Mouse (Mus musculus) activated CD4-positive, CD25-positive, alpha-beta regulatory T cell (primary cell): ENCODE measurements around the gene Plcb3. TPM values are rescaled to one million over a fixed set of nuclear protein-coding genes. Genes with fewer than 3 reads are reported as not detected.

ENCODE experiments used
- polyA plus RNA-seq, 2 experiments: library from polyadenylated mRNA; unstranded; fragments of 100-300 nt; shearing (Covaris generic); gene quantifications; one replicate each; pipeline ENCODE4 v1.2.1; 2017

Plcb3 gene
- polyA plus RNA-seq, 2 experiments from 2014 or later: 13.2 to 40.9 TPM

Other genes with a start within 250 kb of the Plcb3 start
- 10 to 100 TPM; 32.1 to 47.3 TPM for gene Rps6ka4, start 135.8 kb downstream of the Plcb3 start, polyA plus RNA-seq
- 10 to 100 TPM; 30.5 to 40.5 TPM for gene Ccdc88b, start 118.3 kb downstream of the Plcb3 start, polyA plus RNA-seq
- gene Trmt112, start 66.8 kb downstream of the Plcb3 start, polyA plus RNA-seq: 100 to 1,000 TPM; 129 to 191 TPM
- gene Prdx5, start 66.4 kb downstream of the Plcb3 start, polyA plus RNA-seq: 100 to 1,000 TPM; 217 to 252 TPM
- gene Esrra, start 54.7 kb downstream of the Plcb3 start, polyA plus RNA-seq: 10 to 100 TPM; 23.4 to 32.9 TPM
- under 1 TPM in 1 of 2 experiments, not detected in 1; 0.33 TPM for gene Catsperz, start 51.1 kb downstream of the Plcb3 start, polyA plus RNA-seq
- under 1 TPM in 1 of 2 experiments, not detected in 1; 0.69 TPM for gene Kcnk4, start 42.0 kb downstream of the Plcb3 start, polyA plus RNA-seq
- 10 to 100 TPM; 42.6 to 47.0 TPM for gene Bad, start 34.6 kb downstream of the Plcb3 start, polyA plus RNA-seq
- 10 to 100 TPM in 1 of 2 experiments, 1 to 10 TPM in 1; 9.9 to 16.8 TPM for gene Gpr137, start 34.0 kb downstream of the Plcb3 start, polyA plus RNA-seq
- gene Ppp1r14b, start 1.5 kb downstream of the Plcb3 start, polyA plus RNA-seq: 100 to 1,000 TPM; 131 to 187 TPM
- 10 to 100 TPM; 38.9 to 52.9 TPM for gene Fkbp2, start 4.0 kb upstream of the Plcb3 start, polyA plus RNA-seq
- 1 to 10 TPM; 6.6 to 6.7 TPM for gene Vegfb, start 11.2 kb upstream of the Plcb3 start, polyA plus RNA-seq
- gene Dnajc4, start 16.1 kb upstream of the Plcb3 start, polyA plus RNA-seq: 10 to 100 TPM; 39.0 to 42.5 TPM
- gene Nudt22, start 19.6 kb upstream of the Plcb3 start, polyA plus RNA-seq: 10 to 100 TPM; 22.2 to 30.1 TPM
- 1 to 10 TPM; 5.4 to 5.7 TPM for gene Trpt1, start 19.7 kb upstream of the Plcb3 start, polyA plus RNA-seq
- gene Fermt3, start 43.0 kb upstream of the Plcb3 start, polyA plus RNA-seq: 100 to 1,000 TPM; 317 to 350 TPM
- gene Stip1, start 63.5 kb upstream of the Plcb3 start, polyA plus RNA-seq: 100 to 1,000 TPM; 136 to 151 TPM
- 10 to 100 TPM in 1 of 2 experiments, 1 to 10 TPM in 1; 9.7 to 21.0 TPM for gene Macrod1, start 80.3 kb upstream of the Plcb3 start, polyA plus RNA-seq
- not detected for gene Flrt1, start 129.3 kb upstream of the Plcb3 start, polyA plus RNA-seq
- gene Otub1, start 229.8 kb upstream of the Plcb3 start, polyA plus RNA-seq: 10 to 100 TPM; 71.3 to 73.8 TPM
- gene Cox8a, start 241.1 kb upstream of the Plcb3 start, polyA plus RNA-seq: 100 to 1,000 TPM; 523 to 580 TPM